Mouse (Mus musculus): ENCODE data around the gene Cmtr2. TPM values are rescaled to one million over a fixed set of nuclear protein-coding genes. Genes with fewer than 3 reads are reported as not detected.

Gene Cmtr2
- 13.2 and 13.8 TPM in 2 replicates for polyA plus RNA-seq (2012; rRNA removed)

DNA sequence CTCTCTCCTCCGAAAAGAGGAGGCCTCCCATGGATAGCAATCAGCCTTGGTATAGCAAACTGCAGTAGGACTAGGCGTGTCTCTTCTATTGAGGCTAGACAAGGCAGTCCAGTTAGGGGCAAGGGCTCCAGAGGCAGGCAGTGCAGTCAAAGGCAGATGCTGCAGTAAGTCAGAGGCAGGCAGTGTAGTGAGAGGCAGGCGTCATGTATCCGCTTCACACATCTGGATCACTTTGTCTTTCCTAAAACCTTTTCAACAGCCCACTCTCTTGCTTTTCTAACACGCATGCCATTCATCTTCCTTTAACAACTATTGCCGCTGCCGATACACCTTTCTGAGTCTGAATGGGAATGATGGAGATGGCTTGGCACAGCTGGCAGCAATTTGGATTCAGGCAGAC, at the start of gene Cmtr2:
Gene Cmtr2, plus strand, starts transcription at position 301 of the 400 bp plus-strand sequence.
- Histone ChIP-seq H3K4me3 (replicated peaks; ENCODE audit: insufficient read depth, low read depth, low read length) (no peak within 1 kb of the TSS), H3K4me1 (ENCODE audit: control insufficient read depth, insufficient read depth, low read length) (peaks cover 4% of the 10 kb centered on the region), H3K27me3 (ENCODE audit: control insufficient read depth, insufficient read depth, low read length) (no peaks in the 10 kb centered on the region), H3K27ac (ENCODE audit: insufficient read depth, low read length) (no peak within 1 kb of the TSS)
- TF ChIP-seq POLR2A (IDR thresholded peaks at IDR 0.05; ENCODE audit: borderline replicate concordance, insufficient read depth, low read length) (no peak), CTCF (IDR thresholded peaks at IDR 0.05; ENCODE audit: borderline replicate concordance, insufficient read depth, low read depth, low read length) (no peak)
- DNase-seq = no peak
- WGBS = 76% methylated on average over 7 of the region's 7 CpGs

DNA sequence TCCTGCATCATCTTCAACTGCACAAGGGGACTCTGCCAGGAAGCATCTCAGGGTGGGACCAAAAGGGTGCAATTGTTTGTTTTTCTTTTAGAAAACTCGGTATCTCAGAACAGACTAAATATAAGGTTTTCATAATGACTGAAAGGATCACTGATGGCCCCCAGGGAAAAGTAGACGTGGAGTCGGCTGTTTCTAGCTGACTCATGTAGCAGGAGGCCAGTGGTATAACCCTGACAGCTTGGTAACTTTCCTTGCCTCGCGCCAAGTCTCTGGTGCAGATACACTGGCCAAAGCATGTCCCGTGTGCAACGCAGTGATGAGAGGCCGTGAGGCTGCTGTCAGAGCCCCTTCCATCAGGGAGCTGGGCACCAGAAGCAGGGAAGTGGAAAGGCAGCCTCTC, 49.2 kb upstream of the Cmtr2 start:
- H3K4me3 ChIP-seq (replicated peaks; ENCODE audit: insufficient read depth, low read depth, low read length) = peak overlapping the region; percentile 56
- 23% methylated on average over 8 of the region's 8 CpGs for WGBS
- peak overlapping the region; percentile 55 for H3K27ac ChIP-seq (ENCODE audit: insufficient read depth, low read length)
- H3K4me1 ChIP-seq (ENCODE audit: control insufficient read depth, insufficient read depth, low read length) = peaks cover 35% of the 10 kb centered on the region
- TF ChIP-seq POLR2A (IDR thresholded peaks at IDR 0.05; ENCODE audit: borderline replicate concordance, insufficient read depth, low read length) (no peak), CTCF (IDR thresholded peaks at IDR 0.05; ENCODE audit: borderline replicate concordance, insufficient read depth, low read depth, low read length) (no peak)
- no peaks in the 10 kb centered on the region for H3K27me3 ChIP-seq (ENCODE audit: control insufficient read depth, insufficient read depth, low read length)
- DNase-seq = peak in 1 of 2 experiments; percentile 30

DNA sequence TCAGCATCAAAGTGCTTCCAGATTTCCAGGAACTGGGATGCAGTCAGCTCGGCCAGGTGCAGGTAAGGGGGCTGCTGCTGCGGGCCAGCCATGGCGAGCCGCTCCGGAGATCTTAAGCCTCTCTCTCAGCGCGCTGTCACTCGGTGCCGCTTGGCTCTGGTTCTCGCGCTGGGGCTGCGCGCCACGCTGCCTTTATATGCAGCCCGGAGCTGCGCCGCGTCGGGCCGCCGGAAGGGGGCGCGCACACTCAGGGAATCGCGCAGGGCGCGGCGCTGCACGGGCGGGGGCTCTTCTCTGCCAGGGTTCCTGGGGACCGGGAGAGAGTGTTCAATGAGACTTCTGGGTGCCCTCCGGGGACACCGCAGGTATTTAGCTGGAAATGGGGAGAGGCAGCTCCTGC, 47.4 kb upstream of the Cmtr2 start, which contains the start of gene Calb2:
Gene Calb2, minus strand, starts transcription at position 165 of the 400 bp plus-strand sequence.
- H3K4me3 ChIP-seq (replicated peaks; ENCODE audit: insufficient read depth, low read depth, low read length) = peak within 1 kb of the TSS; percentile 82
- H3K27me3 ChIP-seq (ENCODE audit: control insufficient read depth, insufficient read depth, low read length) = no peaks in the 10 kb centered on the region
- peak within 1 kb of the TSS; percentile 96 for H3K27ac ChIP-seq (ENCODE audit: insufficient read depth, low read length)
- under 1% methylated on average over 33 of the region's 33 CpGs for WGBS
- DNase-seq = peak; percentile 88 to 92
- H3K4me1 ChIP-seq (ENCODE audit: control insufficient read depth, insufficient read depth, low read length) = peaks cover 35% of the 10 kb centered on the region
- TF ChIP-seq CTCF (IDR thresholded peaks at IDR 0.05; ENCODE audit: borderline replicate concordance, insufficient read depth, low read depth, low read length) = peak; percentile 79
- peak; percentile 93 for TF ChIP-seq POLR2A (IDR thresholded peaks at IDR 0.05; ENCODE audit: borderline replicate concordance, insufficient read depth, low read length)

DNA sequence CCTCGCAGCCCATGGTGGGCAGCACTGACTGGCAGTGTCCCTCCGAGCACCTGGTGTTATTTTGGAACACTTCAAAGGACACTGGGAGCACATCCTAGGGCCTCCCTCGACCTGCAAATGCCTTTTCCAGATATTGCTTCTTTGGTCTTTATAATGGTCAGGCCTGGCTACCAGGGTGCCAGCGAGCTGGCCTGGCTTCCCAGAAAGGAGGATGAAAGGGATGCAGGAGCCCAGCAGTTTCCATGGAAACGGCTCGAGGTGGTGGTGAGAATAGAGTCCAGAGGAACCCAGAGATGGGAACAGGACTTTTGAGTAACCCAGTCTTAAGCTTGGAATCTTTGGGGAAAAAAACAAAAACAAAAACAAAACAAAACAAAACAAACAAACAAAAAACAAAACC, 43.3 kb upstream of the Cmtr2 start:
- peaks cover 40% of the 10 kb centered on the region for H3K4me1 ChIP-seq (ENCODE audit: control insufficient read depth, insufficient read depth, low read length)
- peak; percentile 46 to 72 for DNase-seq
- WGBS = 19% methylated on average over 6 of the region's 6 CpGs
- TF ChIP-seq CTCF (IDR thresholded peaks at IDR 0.05; ENCODE audit: borderline replicate concordance, insufficient read depth, low read depth, low read length) = no peak
- TF ChIP-seq POLR2A (IDR thresholded peaks at IDR 0.05; ENCODE audit: borderline replicate concordance, insufficient read depth, low read length) = no peak
- H3K4me3 ChIP-seq (replicated peaks; ENCODE audit: insufficient read depth, low read depth, low read length) = no peak overlapping the region
- no peaks in the 10 kb centered on the region for H3K27me3 ChIP-seq (ENCODE audit: control insufficient read depth, insufficient read depth, low read length)
- no peak overlapping the region for H3K27ac ChIP-seq (ENCODE audit: insufficient read depth, low read length)

DNA sequence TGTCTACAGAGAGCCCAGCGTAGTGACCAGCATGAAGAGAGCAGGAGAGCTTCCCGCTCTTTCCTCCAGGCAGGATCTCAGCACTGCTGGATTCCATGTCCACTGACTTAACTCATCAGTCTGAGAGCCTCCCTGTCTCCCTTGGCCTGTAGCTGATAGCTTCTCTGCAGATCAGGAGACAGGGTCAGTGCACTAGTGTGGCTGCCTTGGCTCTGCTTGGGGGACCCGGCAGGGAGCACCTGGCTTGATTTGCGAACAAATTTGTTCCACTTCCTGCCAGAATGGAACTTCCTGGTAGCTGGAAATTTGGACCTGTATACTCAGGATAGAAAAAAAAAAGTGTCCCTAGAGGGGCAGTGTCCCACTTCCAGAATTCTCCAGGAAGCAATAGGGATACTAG, 40.6 kb upstream of the Cmtr2 start:
- Histone ChIP-seq H3K4me3 (replicated peaks; ENCODE audit: insufficient read depth, low read depth, low read length) (no peak overlapping the region), H3K4me1 (ENCODE audit: control insufficient read depth, insufficient read depth, low read length) (peaks cover 49% of the 10 kb centered on the region), H3K27me3 (ENCODE audit: control insufficient read depth, insufficient read depth, low read length) (no peaks in the 10 kb centered on the region), H3K27ac (ENCODE audit: insufficient read depth, low read length) (peak overlapping the region; percentile 23; the same call in 1 of the 2 replicates)
- peak; percentile 81 to 90 for DNase-seq
- WGBS = 14% methylated on average over 4 of the region's 4 CpGs
- no peak for TF ChIP-seq POLR2A (IDR thresholded peaks at IDR 0.05; ENCODE audit: borderline replicate concordance, insufficient read depth, low read length)
- no peak for TF ChIP-seq CTCF (IDR thresholded peaks at IDR 0.05; ENCODE audit: borderline replicate concordance, insufficient read depth, low read depth, low read length)

DNA sequence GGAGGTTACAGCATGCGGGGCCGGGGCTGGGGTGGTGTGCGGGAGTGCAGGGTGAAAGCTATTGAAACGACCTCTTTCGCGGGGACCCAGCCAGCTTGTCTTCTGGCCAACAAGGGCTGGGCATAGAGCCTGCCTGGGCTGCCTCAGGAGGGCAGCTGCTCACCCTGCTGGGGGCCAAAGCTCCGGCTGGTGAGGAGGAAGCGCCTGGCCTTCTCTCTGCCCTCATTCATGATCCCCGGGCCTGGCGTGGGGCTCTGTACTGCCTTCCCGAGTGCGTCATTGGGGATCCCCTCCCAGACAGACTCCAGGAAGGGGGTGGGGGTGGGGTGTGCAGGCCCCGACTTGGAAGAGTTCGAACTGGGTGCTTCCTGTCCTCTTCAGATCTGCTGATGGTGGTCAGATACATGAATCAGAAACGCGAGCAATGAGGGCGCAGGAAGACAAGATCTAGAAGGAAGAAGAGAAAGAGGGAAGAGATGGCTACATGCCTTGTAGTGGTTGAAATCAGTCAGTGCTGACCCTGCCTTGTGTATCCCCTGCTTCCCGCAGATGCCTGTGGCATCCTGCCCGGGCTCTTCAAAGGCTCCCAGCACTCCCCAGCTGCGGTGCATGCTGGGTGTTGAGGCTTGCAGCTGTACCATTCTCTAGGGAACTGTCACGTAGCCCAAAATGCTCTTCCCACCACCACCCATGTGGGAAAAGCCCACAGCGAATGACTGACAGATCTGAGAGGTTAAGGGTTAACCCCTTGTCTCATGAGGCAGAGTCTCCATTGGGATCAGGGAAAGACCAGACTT, 37.9 kb upstream of the Cmtr2 start:
- Histone ChIP-seq H3K4me1 (ENCODE audit: control insufficient read depth, insufficient read depth, low read length) (peaks cover 40% of the 10 kb centered on the region), H3K27me3 (ENCODE audit: control insufficient read depth, insufficient read depth, low read length) (no peaks in the 10 kb centered on the region), H3K4me3 (replicated peaks; ENCODE audit: insufficient read depth, low read depth, low read length) (peak overlapping the region; percentile 11), H3K27ac (ENCODE audit: insufficient read depth, low read length) (peak overlapping the region; percentile 60)
- TF ChIP-seq CTCF (IDR thresholded peaks at IDR 0.05; ENCODE audit: borderline replicate concordance, insufficient read depth, low read depth, low read length) (no peak), POLR2A (IDR thresholded peaks at IDR 0.05; ENCODE audit: borderline replicate concordance, insufficient read depth, low read length) (no peak)
- WGBS = 4% methylated on average over 22 of the region's 22 CpGs
- peak; percentile 94 to 96 for DNase-seq

DNA sequence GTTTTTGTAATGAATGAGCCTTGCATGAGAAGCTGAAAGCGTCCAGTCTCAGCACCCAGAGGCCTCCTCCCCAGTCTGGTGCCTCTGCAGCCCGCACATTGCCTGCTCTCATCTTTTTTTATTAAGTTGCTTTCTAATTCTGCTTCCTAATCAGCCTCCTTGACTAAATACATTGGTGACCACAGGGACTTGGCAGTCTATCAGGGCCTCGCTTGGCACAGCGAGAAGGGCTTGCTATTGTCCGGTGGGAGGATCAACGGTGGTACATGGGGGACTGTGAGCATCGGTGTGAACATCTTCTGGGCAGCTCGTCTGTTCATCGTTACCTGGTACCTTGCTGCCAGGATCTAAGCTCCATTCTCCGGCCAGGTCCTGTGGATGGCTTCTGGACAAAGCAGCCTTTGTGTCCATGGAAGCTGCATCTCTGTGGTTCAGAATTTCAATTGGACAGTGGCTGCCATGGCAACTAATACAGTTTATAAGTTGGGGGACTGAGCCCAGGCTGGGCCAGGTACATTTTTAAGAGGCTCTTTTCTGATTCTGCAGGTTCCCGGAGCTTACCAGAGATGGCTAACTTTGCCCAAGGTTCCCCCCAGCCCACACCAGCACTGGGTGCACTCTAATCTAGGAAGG, 32.6 kb upstream of the Cmtr2 start:
- TF ChIP-seq CTCF (IDR thresholded peaks at IDR 0.05; ENCODE audit: borderline replicate concordance, insufficient read depth, low read depth, low read length) (no peak), POLR2A (IDR thresholded peaks at IDR 0.05; ENCODE audit: borderline replicate concordance, insufficient read depth, low read length) (no peak)
- WGBS = 25% methylated on average over 11 of the region's 11 CpGs

More for the DNA sequence above, 32.6 kb upstream of the Cmtr2 start:
- Histone ChIP-seq H3K27me3 (ENCODE audit: control insufficient read depth, insufficient read depth, low read length) (no peaks in the 10 kb centered on the region), H3K4me1 (ENCODE audit: control insufficient read depth, insufficient read depth, low read length) (peaks cover 18% of the 10 kb centered on the region), H3K4me3 (replicated peaks; ENCODE audit: insufficient read depth, low read depth, low read length) (no peak overlapping the region), H3K27ac (ENCODE audit: insufficient read depth, low read length) (no peak overlapping the region)
- DNase-seq = no peak

All from cerebellum, adult 2 months (tissue).